24 mouse cellular contexts compared by ENCODE assay signal in the genomic region with DNA sequence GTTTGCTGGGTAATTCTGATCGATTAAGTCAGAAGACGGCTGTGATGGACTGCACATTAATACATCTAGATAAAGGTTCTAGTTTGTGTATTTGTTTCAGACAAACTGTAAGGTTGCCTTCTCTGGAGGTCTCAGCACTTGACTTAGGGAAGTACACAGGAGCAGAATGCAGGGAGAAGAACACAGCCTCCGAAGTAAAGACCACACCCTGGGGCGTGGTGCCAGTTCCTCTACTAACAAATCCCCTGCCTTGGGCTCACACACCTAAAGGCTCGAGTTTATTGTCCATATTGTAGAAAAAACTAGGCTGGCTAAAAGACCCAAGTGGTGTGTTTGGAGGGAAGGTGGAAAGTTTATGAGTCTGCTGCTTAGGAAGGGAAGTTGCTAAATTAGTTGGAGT.
DNase-seq lines count a peak whose midpoint lies in the region; ATAC-seq and TF ChIP-seq lines count a peak whose summit lies in the region.
"Had no signal": no experiment of that assay in that cellular context is flagged by ENCODE, and none has a peak within 500 bp of the region (broad histone marks: within the 10 kb centered on the region; RNA-seq: fewer than 3 reads in every experiment).

No protein-coding gene starts in this region.

- H3K27me3 ChIP-seq in intestine, embryonic 16.5 days (replicated peaks; ENCODE audit: control insufficient read depth, insufficient read depth, low read length): no peaks in the 10 kb centered on the region
- H3K27me3 ChIP-seq in intestine, embryonic 15.5 days (replicated peaks): no peaks in the 10 kb centered on the region
- no peaks in the 10 kb centered on the region for H3K27me3 ChIP-seq in ES-Bruce4 (ENCODE audit: control insufficient read depth, insufficient read depth, low read length, poor library complexity, severe bottlenecking)
- no peaks in the 10 kb centered on the region for H3K27me3 ChIP-seq in limb, embryonic 14.5 days (ENCODE audit: control insufficient read depth, insufficient read depth, low read length)
- H3K27me3 ChIP-seq: CH12.LX; embryonic facial prominence, embryonic 15.5 days; neural tube, embryonic 12.5 days; Patski had no signal

- WGBS in intestine, embryonic 16.5 days: 62% methylated on average over 5 of the region's 5 CpGs
- 63% methylated on average over 5 of the region's 5 CpGs for WGBS in intestine, embryonic 15.5 days
- WGBS in limb, embryonic 14.5 days: 55% methylated on average over 5 of the region's 5 CpGs

- no peak overlapping the region for H3K27ac ChIP-seq in intestine, embryonic 16.5 days (ENCODE audit: low read length)
- H3K27ac ChIP-seq in intestine, embryonic 15.5 days: no peak overlapping the region
- H3K27ac ChIP-seq in ES-Bruce4 (ENCODE audit: insufficient read depth, low read length): peak overlapping the region; percentile 86
- no peak overlapping the region for H3K27ac ChIP-seq in limb, embryonic 14.5 days (replicated peaks; ENCODE audit: low read depth, low read length)
- H3K27ac ChIP-seq: embryonic facial prominence, embryonic 15.5 days; forebrain, embryonic 12.5 days; limb, embryonic 13.5 days; liver, embryonic 14.5 days; neural tube, embryonic 12.5 days had no signal

- H3K4me1 ChIP-seq in intestine, embryonic 16.5 days (ENCODE audit: control insufficient read depth, insufficient read depth, low read length): peaks cover 19% of the 10 kb centered on the region
- peaks cover 16% of the 10 kb centered on the region; the same call in 1 of the 2 replicates for H3K4me1 ChIP-seq in intestine, embryonic 15.5 days (replicated peaks)
- H3K4me1 ChIP-seq in ES-Bruce4 (ENCODE audit: control insufficient read depth, insufficient read depth, low read length): no peaks in the 10 kb centered on the region
- peaks cover 30% of the 10 kb centered on the region for H3K4me1 ChIP-seq in limb, embryonic 14.5 days (ENCODE audit: control insufficient read depth, insufficient read depth, low read length)

- TF ChIP-seq EP300 in ES-Bruce4 (IDR thresholded peaks at IDR 0.05; ENCODE audit: insufficient read depth, low read depth, low read length): peak; percentile 45; the same call in 1 of the 2 replicates

- ATAC-seq in intestine, embryonic 16.5 days: 0 out of 2 replicates have a peak, but pooled peaks have one; percentile 13
- ATAC-seq in intestine, embryonic 15.5 days: no peak; the same call in 1 of the 2 replicates
- ATAC-seq in common myeloid progenitor, adult 5-6 weeks (replicated peaks; ENCODE audit: low read depth, poor library complexity, severe bottlenecking): 0 out of 2 replicates have a peak, but pooled peaks have one; percentile 52
- ATAC-seq in limb, embryonic 14.5 days (ENCODE audit: low FRiP score, low read depth): no peak
- ATAC-seq: Patski had no signal

- peak; percentile 45 for DNase-seq in limb, embryonic 14.5 days (ENCODE audit: low spot score)
- no peak for DNase-seq in embryo, embryonic 9.5 days (ENCODE audit: extremely low spot score)
- DNase-seq in ovary, postnatal 10 days (ENCODE audit: low spot score): no peak
- DNase-seq in urinary bladder, postnatal 14 days (ENCODE audit: low spot score): no peak
- DNase-seq: adrenal gland, postnatal 25 days; cerebellum, adult 11 months; cerebellum, postnatal 10 days; gastrocnemius, postnatal 10 days; heart, postnatal 10 days; kidney, adult 2 months; kidney, postnatal 14 days; spleen, adult 18-20 months had no signal

- no peaks in the 10 kb centered on the region for H3K9me3 ChIP-seq in intestine, embryonic 16.5 days (ENCODE audit: control insufficient read depth, low read length)
- no peaks in the 10 kb centered on the region for H3K9me3 ChIP-seq in intestine, embryonic 15.5 days
- 0 out of 2 replicates have a peak, but pooled peaks cover 2% of the 10 kb centered on the region for H3K9me3 ChIP-seq in ES-Bruce4 (replicated peaks; ENCODE audit: control insufficient read depth, insufficient read depth, low read length, poor library complexity, severe bottlenecking)
- no peaks in the 10 kb centered on the region for H3K9me3 ChIP-seq in limb, embryonic 14.5 days (ENCODE audit: control insufficient read depth, low read length)
- H3K9me3 ChIP-seq: embryonic facial prominence, embryonic 15.5 days; forebrain, embryonic 12.5 days; limb, embryonic 13.5 days; neural tube, embryonic 12.5 days had no signal

- TF ChIP-seq POLR2A in ES-Bruce4 (IDR thresholded peaks at IDR 0.05; ENCODE audit: insufficient read depth, low read length): no peak
- no peak for TF ChIP-seq POLR2A in limb, embryonic 14.5 days (IDR thresholded peaks at IDR 0.05; ENCODE audit: borderline replicate concordance, extremely low read depth, insufficient read depth, insufficient read length)

- H3K36me3 ChIP-seq in intestine, embryonic 16.5 days (ENCODE audit: control insufficient read depth, insufficient read depth, low read length): no peaks in the 10 kb centered on the region
- H3K36me3 ChIP-seq in intestine, embryonic 15.5 days: no peaks in the 10 kb centered on the region
- no peaks in the 10 kb centered on the region for H3K36me3 ChIP-seq in ES-Bruce4 (ENCODE audit: control insufficient read depth, insufficient read depth, low read length, poor library complexity, severe bottlenecking)
- no peaks in the 10 kb centered on the region for H3K36me3 ChIP-seq in limb, embryonic 14.5 days (ENCODE audit: control insufficient read depth, insufficient read depth, low read length)
- H3K36me3 ChIP-seq: embryonic facial prominence, embryonic 15.5 days; forebrain, embryonic 12.5 days; limb, embryonic 13.5 days; neural tube, embryonic 12.5 days had no signal

- H3K4me2 ChIP-seq in intestine, embryonic 16.5 days (ENCODE audit: low read depth, low read length): no peak overlapping the region
- no peak overlapping the region for H3K4me2 ChIP-seq in intestine, embryonic 15.5 days (replicated peaks)
- no peak overlapping the region for H3K4me2 ChIP-seq in limb, embryonic 14.5 days (replicated peaks; ENCODE audit: low read depth, low read length, severe bottlenecking)
- H3K4me2 ChIP-seq: embryonic facial prominence, embryonic 15.5 days; forebrain, embryonic 12.5 days; heart, embryonic 11.5 days; limb, embryonic 13.5 days; neural tube, embryonic 12.5 days had no signal

- H3K9ac ChIP-seq in intestine, embryonic 16.5 days (ENCODE audit: low read depth, low read length): no peak overlapping the region
- H3K9ac ChIP-seq in intestine, embryonic 15.5 days: no peak overlapping the region
- H3K9ac ChIP-seq in ES-Bruce4 (ENCODE audit: low read depth, poor library complexity, severe bottlenecking): no peak overlapping the region
- no peak overlapping the region for H3K9ac ChIP-seq in limb, embryonic 14.5 days (ENCODE audit: low read depth, low read length, severe bottlenecking)
- H3K9ac ChIP-seq: embryonic facial prominence, embryonic 15.5 days; forebrain, embryonic 12.5 days; limb, embryonic 13.5 days; liver, embryonic 14.5 days; neural tube, embryonic 12.5 days had no signal

- no peak overlapping the region for H3K4me3 ChIP-seq in intestine, embryonic 16.5 days (ENCODE audit: low read length)
- no peak overlapping the region for H3K4me3 ChIP-seq in intestine, embryonic 15.5 days (replicated peaks)
- no peak overlapping the region for H3K4me3 ChIP-seq in ES-Bruce4 (ENCODE audit: low read depth, low read length)
- H3K4me3 ChIP-seq in limb, embryonic 14.5 days (replicated peaks; ENCODE audit: low read length): no peak overlapping the region
- H3K4me3 ChIP-seq: embryonic facial prominence, embryonic 15.5 days; forebrain, embryonic 12.5 days; limb, embryonic 13.5 days; neural tube, embryonic 12.5 days had no signal

- TF ChIP-seq CTCF in ES-Bruce4 (IDR thresholded peaks at IDR 0.05; ENCODE audit: low read depth, low read length): no peak

Comparison
In these comparisons a context has a peak if more than half of its experiments do, and no peak if none do; other contexts are left out.
1. ATAC-seq: peak in intestine, embryonic 16.5 days (single experiment) and common myeloid progenitor, adult 5-6 weeks (single experiment); none in intestine, embryonic 15.5 days (single experiment) and limb, embryonic 14.5 days (single experiment).